Comparison of ENCODE assay signal across 11 mouse cellular contexts in genomic region chr5:137351058-137351380, GRCm38 (mm10). TPM values are rescaled to one million over a fixed set of nuclear protein-coding genes. Genes with fewer than 3 reads are reported as not detected.
DNase-seq lines count a peak whose midpoint lies in the region; ATAC-seq lines count a peak whose summit lies in the region.
"Had no signal": no experiment of that assay in that cellular context is flagged by ENCODE, and none has a peak within 500 bp of the region (broad histone marks: within the 10 kb centered on the region; RNA-seq: fewer than 3 reads in every experiment).

No protein-coding gene starts in this region.

- H3K9me3 ChIP-seq in heart, embryonic 13.5 days: no peaks in the 10 kb centered on the region
- H3K9me3 ChIP-seq in hindbrain, embryonic 15.5 days: no peaks in the 10 kb centered on the region
- no peaks in the 10 kb centered on the region for H3K9me3 ChIP-seq in midbrain, embryonic 13.5 days
- H3K9me3 ChIP-seq: G1E had no signal

- no peak for DNase-seq in heart, adult 11 months
- DNase-seq in gastrocnemius, postnatal 10 days: no peak
- no peak for DNase-seq in cerebellum, adult 11 months
- DNase-seq: cerebellum, postnatal 14 days had no signal

- peak overlapping the region; percentile 76 for H3K4me3 ChIP-seq in heart, embryonic 13.5 days
- peak overlapping the region; percentile 71 for H3K4me3 ChIP-seq in brown adipose tissue, adult 24 weeks (ENCODE audit: insufficient read depth, low read depth, low read length)
- peak overlapping the region; percentile 61 for H3K4me3 ChIP-seq in hindbrain, embryonic 15.5 days
- peak overlapping the region; percentile 65 for H3K4me3 ChIP-seq in midbrain, embryonic 13.5 days (replicated peaks)

- no peak for ATAC-seq in heart, embryonic 13.5 days (ENCODE audit: extremely low read depth, insufficient number of reproducible peaks, low FRiP score, low TSS enrichment)
- no peak for ATAC-seq in hindbrain, embryonic 15.5 days (ENCODE audit: low FRiP score, low read depth)
- ATAC-seq in midbrain, embryonic 13.5 days: no peak
- no peak for ATAC-seq in granulocyte monocyte progenitor cell, adult 5-6 weeks (replicated peaks; ENCODE audit: poor library complexity, severe bottlenecking)

- H3K27ac ChIP-seq in heart, embryonic 13.5 days (replicated peaks): peak overlapping the region; percentile 98
- peak overlapping the region; percentile 74 for H3K27ac ChIP-seq in brown adipose tissue, adult 24 weeks (replicated peaks; ENCODE audit: low read depth, low read length)
- H3K27ac ChIP-seq in hindbrain, embryonic 15.5 days (replicated peaks): 0 out of 2 replicates have a peak overlapping the region, but pooled peaks have one; percentile 36
- peak overlapping the region; percentile 72; the same call in 1 of the 2 replicates for H3K27ac ChIP-seq in midbrain, embryonic 13.5 days

- peaks cover 64% of the 10 kb centered on the region for H3K4me1 ChIP-seq in heart, embryonic 13.5 days
- H3K4me1 ChIP-seq in brown adipose tissue, adult 24 weeks (ENCODE audit: control insufficient read depth, insufficient read depth, insufficient read length, low read length): peaks cover 5% of the 10 kb centered on the region; the same call in 1 of the 2 replicates
- H3K4me1 ChIP-seq in hindbrain, embryonic 15.5 days (replicated peaks): peaks cover 39% of the 10 kb centered on the region
- peaks cover 50% of the 10 kb centered on the region for H3K4me1 ChIP-seq in midbrain, embryonic 13.5 days (replicated peaks)

- peak overlapping the region; percentile 70 for H3K4me2 ChIP-seq in heart, embryonic 13.5 days
- peak overlapping the region; percentile 91 for H3K4me2 ChIP-seq in hindbrain, embryonic 15.5 days
- H3K4me2 ChIP-seq in midbrain, embryonic 13.5 days (replicated peaks): peak overlapping the region; percentile 95

- 2% methylated on average over 8 of the region's 8 CpGs for WGBS in heart, embryonic 13.5 days
- WGBS in hindbrain, embryonic 15.5 days: 2% methylated on average over 8 of the region's 8 CpGs
- WGBS in midbrain, embryonic 13.5 days: 4% methylated on average over 8 of the region's 8 CpGs

- no peaks in the 10 kb centered on the region for H3K27me3 ChIP-seq in heart, embryonic 13.5 days (replicated peaks)
- H3K27me3 ChIP-seq in hindbrain, embryonic 15.5 days: peaks cover 12% of the 10 kb centered on the region
- peaks cover 22% of the 10 kb centered on the region for H3K27me3 ChIP-seq in midbrain, embryonic 13.5 days

- H3K9ac ChIP-seq in heart, embryonic 13.5 days: peak overlapping the region; percentile 94
- peak overlapping the region; percentile 61 for H3K9ac ChIP-seq in hindbrain, embryonic 15.5 days
- peak overlapping the region; percentile 85 for H3K9ac ChIP-seq in midbrain, embryonic 13.5 days (replicated peaks)

- H3K36me3 ChIP-seq in heart, embryonic 13.5 days: peaks cover 34% of the 10 kb centered on the region
- no peaks in the 10 kb centered on the region for H3K36me3 ChIP-seq in hindbrain, embryonic 15.5 days
- peaks cover 21% of the 10 kb centered on the region for H3K36me3 ChIP-seq in midbrain, embryonic 13.5 days
- H3K36me3 ChIP-seq: G1E had no signal

RNA-seq across cellular contexts. Expression of gene Ephb4, which starts 1.1 kb away (rescaled TPM):
- 33.1 and 37.6 TPM in 2 replicates for polyA plus RNA-seq in heart, embryonic 13.5 days (2015; fragmentation: Nextera tagmentation; extraction: Ambion mirVana)
- polyA plus RNA-seq in brown adipose tissue, adult 24 weeks (2012; ENCODE audit: insufficient read depth, insufficient read length, missing spikeins): 10.3 and 10.4 TPM in 2 replicates
- polyA plus RNA-seq in hindbrain, embryonic 15.5 days (2015; fragmentation: Nextera tagmentation; extraction: Ambion mirVana): 8.2 and 8.4 TPM in 2 replicates
- 7.5 and 8.6 TPM in 2 replicates for polyA plus RNA-seq in midbrain, embryonic 13.5 days (2015; fragmentation: Nextera tagmentation; extraction: Ambion mirVana)
- total RNA-seq in gastrocnemius, postnatal 10 days (2021): 10 to 100 TPM; 30.6 to 38.8 TPM
- not detected in 2 replicates for total RNA-seq in granulocyte monocyte progenitor cell, adult 5-6 weeks (2014; fragmentation: Nextera tagmentation)
- total RNA-seq in granulocyte monocyte progenitor cell, adult 5-6 weeks (2017): not detected in 2 replicates
- total RNA-seq: monocyte, adult 5-6 weeks had no signal

RNA-seq across cellular contexts. Expression of gene Slc12a9, which starts 17.6 kb away (rescaled TPM):
- 8.1 and 8.7 TPM in 2 replicates for polyA plus RNA-seq in heart, embryonic 13.5 days (2015; fragmentation: Nextera tagmentation; extraction: Ambion mirVana)
- polyA plus RNA-seq in brown adipose tissue, adult 24 weeks (2012; ENCODE audit: insufficient read depth, insufficient read length, missing spikeins): 2.5 and 5.2 TPM in 2 replicates
- 24.6 and 26.8 TPM in 2 replicates for polyA plus RNA-seq in hindbrain, embryonic 15.5 days (2015; fragmentation: Nextera tagmentation; extraction: Ambion mirVana)
- 21.8 and 23.4 TPM in 2 replicates for polyA plus RNA-seq in midbrain, embryonic 13.5 days (2015; fragmentation: Nextera tagmentation; extraction: Ambion mirVana)
- 1 to 10 TPM; 4.2 to 7.4 TPM for total RNA-seq in gastrocnemius, postnatal 10 days (2021)
- 16.3 and 26.3 TPM in 2 replicates for total RNA-seq in granulocyte monocyte progenitor cell, adult 5-6 weeks (2014; fragmentation: Nextera tagmentation)
- 6.5 and 6.6 TPM in 2 replicates for total RNA-seq in granulocyte monocyte progenitor cell, adult 5-6 weeks (2017)

RNA-seq across cellular contexts. Expression of gene Trip6, which starts 36.8 kb away (rescaled TPM):
- polyA plus RNA-seq in heart, embryonic 13.5 days (2015; fragmentation: Nextera tagmentation; extraction: Ambion mirVana): 44.7 and 47.3 TPM in 2 replicates
- polyA plus RNA-seq in brown adipose tissue, adult 24 weeks (2012; ENCODE audit: insufficient read depth, insufficient read length, missing spikeins): 13.1 and 20.6 TPM in 2 replicates
- 17.3 TPM in 2 replicates for polyA plus RNA-seq in hindbrain, embryonic 15.5 days (2015; fragmentation: Nextera tagmentation; extraction: Ambion mirVana)
- 19.8 and 22.1 TPM in 2 replicates for polyA plus RNA-seq in midbrain, embryonic 13.5 days (2015; fragmentation: Nextera tagmentation; extraction: Ambion mirVana)
- total RNA-seq in gastrocnemius, postnatal 10 days (2021): 10 to 100 TPM; 13.1 to 17.3 TPM
- 9.4 and 9.9 TPM in 2 replicates for total RNA-seq in granulocyte monocyte progenitor cell, adult 5-6 weeks (2014; fragmentation: Nextera tagmentation)
- 2.9 and 5.6 TPM in 2 replicates for total RNA-seq in granulocyte monocyte progenitor cell, adult 5-6 weeks (2017)

RNA-seq across cellular contexts. Expression of gene Srrt, which starts 43.5 kb away (rescaled TPM):
- polyA plus RNA-seq in heart, embryonic 13.5 days (2015; fragmentation: Nextera tagmentation; extraction: Ambion mirVana): 84.9 and 88.1 TPM in 2 replicates
- polyA plus RNA-seq in brown adipose tissue, adult 24 weeks (2012; ENCODE audit: insufficient read depth, insufficient read length, missing spikeins): 31.0 and 45.4 TPM in 2 replicates
- 100 and 103 TPM in 2 replicates for polyA plus RNA-seq in hindbrain, embryonic 15.5 days (2015; fragmentation: Nextera tagmentation; extraction: Ambion mirVana)
- 116 and 123 TPM in 2 replicates for polyA plus RNA-seq in midbrain, embryonic 13.5 days (2015; fragmentation: Nextera tagmentation; extraction: Ambion mirVana)
- total RNA-seq in gastrocnemius, postnatal 10 days (2021): 10 to 100 TPM; 58.1 to 93.2 TPM
- 238 and 321 TPM in 2 replicates for total RNA-seq in granulocyte monocyte progenitor cell, adult 5-6 weeks (2014; fragmentation: Nextera tagmentation)
- 239 and 278 TPM in 2 replicates for total RNA-seq in granulocyte monocyte progenitor cell, adult 5-6 weeks (2017)

RNA-seq across cellular contexts. Expression of gene Ufsp1, which starts 56.6 kb away (rescaled TPM):
- 8.1 and 8.8 TPM in 2 replicates for polyA plus RNA-seq in heart, embryonic 13.5 days (2015; fragmentation: Nextera tagmentation; extraction: Ambion mirVana)
- polyA plus RNA-seq in brown adipose tissue, adult 24 weeks (2012; ENCODE audit: insufficient read depth, insufficient read length, missing spikeins): 7.4 and 11.4 TPM in 2 replicates
- polyA plus RNA-seq in hindbrain, embryonic 15.5 days (2015; fragmentation: Nextera tagmentation; extraction: Ambion mirVana): 20.1 and 24.0 TPM in 2 replicates
- polyA plus RNA-seq in midbrain, embryonic 13.5 days (2015; fragmentation: Nextera tagmentation; extraction: Ambion mirVana): 9.7 and 10.0 TPM in 2 replicates
- 10 to 100 TPM; 37.2 to 43.6 TPM for total RNA-seq in gastrocnemius, postnatal 10 days (2021)
- 0.53 TPM in 1 of 2 replicates, not detected in the other for total RNA-seq in granulocyte monocyte progenitor cell, adult 5-6 weeks (2014; fragmentation: Nextera tagmentation)
- total RNA-seq in granulocyte monocyte progenitor cell, adult 5-6 weeks (2017): 0.43 and 5.2 TPM in 2 replicates

Comparison
In these comparisons a context has a peak if more than half of its experiments do, and no peak if none do; other contexts are left out.
1. H3K27ac ChIP-seq: peak in every context shown above with its lines; median percentile 98 in heart, embryonic 13.5 days; 74 in brown adipose tissue, adult 24 weeks; 72 in midbrain, embryonic 13.5 days; 36 in hindbrain, embryonic 15.5 days.